Mouse (Mus musculus): Measurements from ENCODE around the gene Apobec4. TPM values are rescaled to one million over a fixed set of nuclear protein-coding genes. Genes with fewer than 3 reads are reported as not detected.

Gene Apobec4
- not detected in 2 replicates for polyA plus RNA-seq (2015; fragmentation: Nextera tagmentation; extraction: Ambion mirVana)

DNA sequence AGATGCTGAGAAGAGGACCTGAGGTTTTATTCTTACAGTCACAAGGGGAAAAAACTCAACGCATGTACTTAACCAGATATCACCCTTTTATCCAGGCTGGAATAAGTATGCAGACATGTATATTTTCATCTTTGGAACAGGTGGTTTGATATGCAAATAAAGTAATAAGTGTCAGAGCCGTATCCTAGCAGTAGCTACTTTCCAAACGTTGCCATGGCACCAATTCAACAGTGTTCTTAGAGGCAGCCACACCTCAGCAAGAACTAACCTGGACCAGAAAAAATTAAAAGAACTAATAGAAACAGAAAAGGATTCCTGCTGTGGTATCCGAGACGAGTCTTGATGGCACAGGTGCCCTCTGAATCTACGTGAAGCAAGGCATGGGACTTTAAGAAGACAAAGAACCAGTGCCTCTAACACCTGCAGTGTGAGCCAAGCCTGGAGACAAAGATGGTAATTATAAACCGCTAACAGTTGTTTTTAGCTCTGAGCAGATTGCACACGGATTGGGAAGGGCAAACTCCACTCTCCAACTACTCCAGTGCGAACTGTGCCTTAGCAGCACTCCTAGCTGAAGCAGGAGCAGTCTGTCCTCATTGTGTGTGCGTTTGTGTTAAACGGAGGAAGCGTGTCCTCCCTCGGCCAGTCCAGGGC, at the start of gene Apobec4:
Apobec4 (plus strand) TSS at position 240 of the 654 bp plus-strand sequence.
- no peak within 1 kb of the TSS for H3K4me2 ChIP-seq (replicated peaks)
- no peaks in the 10 kb centered on the region for H3K27me3 ChIP-seq
- H3K9me3 ChIP-seq, result no peaks in the 10 kb centered on the region
- H3K9ac ChIP-seq (replicated peaks), result no peak within 1 kb of the TSS
- 60% methylated on average over 13 of the region's 13 CpGs for WGBS
- no peak for ATAC-seq
- H3K4me3 ChIP-seq (replicated peaks), result no peak within 1 kb of the TSS
- H3K27ac ChIP-seq, result no peak within 1 kb of the TSS
- H3K36me3 ChIP-seq, result no peaks in the 10 kb centered on the region
- 0 out of 2 replicates have a peak, but pooled peaks cover 2% of the 10 kb centered on the region for H3K4me1 ChIP-seq (replicated peaks)

DNA sequence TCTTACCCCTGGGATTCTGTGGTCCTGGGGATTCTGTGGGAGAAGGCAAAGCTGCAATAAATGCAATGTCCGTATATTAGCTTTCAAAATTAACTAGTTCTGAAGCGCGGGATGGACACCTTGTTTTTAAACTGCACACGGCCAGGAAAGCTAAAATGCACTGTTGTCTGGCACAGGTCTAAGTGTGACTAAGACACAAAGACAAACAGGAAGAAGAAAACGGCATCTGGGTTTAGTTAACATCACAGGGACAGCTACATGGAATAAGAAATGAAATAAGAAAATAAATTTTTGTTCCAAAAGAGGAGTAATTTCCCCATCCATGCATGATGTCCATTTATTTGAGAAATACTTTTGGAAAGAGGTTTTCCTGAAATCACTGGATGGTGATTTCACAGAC, 49.3 kb upstream of the Apobec4 start:
- no peak overlapping the region for H3K27ac ChIP-seq
- ATAC-seq, result no peak

DNA sequence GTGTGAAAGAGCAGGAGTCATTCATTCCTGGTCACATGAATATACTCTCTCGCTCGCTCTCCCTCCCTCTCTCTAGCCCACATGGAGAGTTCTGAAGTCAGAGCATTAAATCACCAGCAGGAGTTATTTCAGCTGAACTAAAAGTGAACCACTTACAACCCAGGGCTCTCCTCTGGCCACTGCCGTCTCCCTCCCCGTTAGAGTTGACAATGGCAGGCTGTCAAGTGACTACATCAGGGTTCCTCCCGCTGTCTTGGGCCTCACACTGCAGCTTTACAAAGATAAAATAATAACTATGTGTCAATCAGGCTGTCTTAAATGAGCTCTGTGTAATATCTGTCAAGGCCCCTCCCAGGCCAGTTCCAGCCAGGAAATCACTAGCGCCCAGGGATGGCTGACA, 47.4 kb upstream of the Apobec4 start:
- 38% methylated on average over 6 of the region's 6 CpGs for whole genome bisulfite sequencing
- H3K27ac ChIP-seq, result no peak overlapping the region
- no peak overlapping the region for H3K4me2 ChIP-seq (replicated peaks)
- no peak overlapping the region for H3K4me3 ChIP-seq (replicated peaks)
- no peaks in the 10 kb centered on the region for H3K27me3 ChIP-seq
- no peaks in the 10 kb centered on the region for H3K9me3 ChIP-seq
- H3K9ac ChIP-seq (replicated peaks), result no peak overlapping the region
- H3K4me1 ChIP-seq (replicated peaks), result peaks cover 7% of the 10 kb centered on the region; the same call in 1 of the 2 replicates
- H3K36me3 ChIP-seq, result no peaks in the 10 kb centered on the region
- peak; percentile 80 for ATAC-seq

More for the DNA sequence above, 49.3 kb upstream of the Apobec4 start:
- no peak overlapping the region for H3K4me2 ChIP-seq (replicated peaks)
- H3K4me1 ChIP-seq (replicated peaks), result peaks cover 7% of the 10 kb centered on the region; the same call in 1 of the 2 replicates
- H3K4me3 ChIP-seq (replicated peaks), result no peak overlapping the region
- no peaks in the 10 kb centered on the region for H3K36me3 ChIP-seq
- 92% methylated on average over 5 of the region's 5 CpGs for WGBS
- no peaks in the 10 kb centered on the region for H3K9me3 ChIP-seq
- H3K27me3 ChIP-seq, result no peaks in the 10 kb centered on the region
- no peak overlapping the region for H3K9ac ChIP-seq (replicated peaks)

DNA sequence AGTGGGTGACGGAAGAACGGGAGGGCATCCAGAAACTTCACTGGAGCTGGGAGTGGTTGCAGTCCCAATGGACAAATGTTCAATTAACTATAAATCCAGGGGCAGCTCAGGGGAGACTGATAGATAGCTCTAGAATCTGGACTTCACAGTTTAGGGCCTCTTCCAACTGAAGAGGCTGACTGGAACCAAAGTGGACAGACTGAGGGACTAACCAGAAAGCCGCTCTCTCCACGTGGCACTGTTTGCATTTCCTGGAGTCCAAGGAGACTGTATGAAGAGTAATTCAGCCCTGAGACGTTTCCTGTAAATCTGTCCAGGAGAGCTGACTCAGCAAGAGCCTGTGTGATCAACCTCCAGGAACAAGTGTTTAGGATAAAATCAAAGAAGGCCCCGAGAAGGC, 46.4 kb upstream of the Apobec4 start:
- H3K4me2 ChIP-seq (replicated peaks), result no peak overlapping the region
- no peak for ATAC-seq
- 84% methylated on average over 6 of the region's 6 CpGs for WGBS

DNA sequence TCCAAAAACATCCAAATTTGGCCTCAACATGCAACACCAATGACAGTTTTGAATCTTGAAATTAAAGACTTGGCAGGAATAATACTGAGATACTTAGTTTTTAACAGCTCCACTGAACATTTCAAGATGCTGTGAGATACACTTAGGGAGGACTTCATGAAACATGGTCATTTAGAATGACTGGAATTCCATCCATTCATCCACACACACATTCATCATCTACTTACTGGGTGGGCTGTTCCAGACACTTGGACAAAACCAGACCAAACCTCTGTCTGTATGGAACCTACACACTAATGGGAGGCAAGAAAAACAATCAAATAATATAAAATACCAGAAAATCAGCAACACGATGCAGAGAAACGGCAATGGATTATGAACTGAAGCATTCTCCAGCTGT, 42.8 kb upstream of the Apobec4 start:
- ATAC-seq, result no peak
- Histone ChIP-seq H3K36me3 (no peaks in the 10 kb centered on the region), H3K4me3 (replicated peaks) (no peak overlapping the region), H3K27me3 (no peaks in the 10 kb centered on the region), H3K4me2 (replicated peaks) (no peak overlapping the region), H3K9me3 (no peaks in the 10 kb centered on the region), H3K27ac (no peak overlapping the region), H3K9ac (replicated peaks) (no peak overlapping the region), H3K4me1 (replicated peaks) (peaks cover 7% of the 10 kb centered on the region; the same call in 1 of the 2 replicates)
- WGBS, result 98% methylated on average over 2 of the region's 2 CpGs

More for the DNA sequence above, 46.4 kb upstream of the Apobec4 start:
- Histone ChIP-seq H3K4me3 (replicated peaks) (no peak overlapping the region), H3K27ac (no peak overlapping the region), H3K27me3 (no peaks in the 10 kb centered on the region), H3K9ac (replicated peaks) (no peak overlapping the region), H3K4me1 (replicated peaks) (peaks cover 7% of the 10 kb centered on the region; the same call in 1 of the 2 replicates), H3K9me3 (no peaks in the 10 kb centered on the region), H3K36me3 (no peaks in the 10 kb centered on the region)

DNA sequence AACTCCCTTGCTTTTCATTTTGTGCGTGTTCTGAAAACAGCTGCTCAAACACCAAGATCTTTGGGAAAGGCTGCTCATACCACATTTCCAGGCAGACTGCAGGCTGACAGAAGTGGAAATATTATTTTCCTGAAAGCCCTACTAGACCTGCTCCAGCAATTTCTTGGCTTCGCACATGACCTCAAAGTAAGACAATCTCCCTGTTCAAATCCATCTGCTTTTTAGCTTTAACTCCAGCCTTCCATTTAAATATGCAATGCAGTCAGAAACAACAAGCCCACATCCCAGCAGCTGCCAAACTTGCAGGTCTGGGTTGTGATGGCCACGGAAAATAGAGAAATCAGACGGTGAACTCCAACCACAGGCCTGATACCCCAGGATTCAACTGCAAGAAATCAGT, 39.3 kb upstream of the Apobec4 start:
- Histone ChIP-seq H3K9me3 (no peaks in the 10 kb centered on the region), H3K36me3 (no peaks in the 10 kb centered on the region), H3K4me3 (replicated peaks) (no peak overlapping the region), H3K4me1 (replicated peaks) (no peaks in the 10 kb centered on the region), H3K9ac (replicated peaks) (no peak overlapping the region), H3K27me3 (no peaks in the 10 kb centered on the region), H3K4me2 (replicated peaks) (no peak overlapping the region), H3K27ac (no peak overlapping the region)
- ATAC-seq, result no peak
- WGBS, result 91% methylated on average over 4 of the region's 4 CpGs

DNA sequence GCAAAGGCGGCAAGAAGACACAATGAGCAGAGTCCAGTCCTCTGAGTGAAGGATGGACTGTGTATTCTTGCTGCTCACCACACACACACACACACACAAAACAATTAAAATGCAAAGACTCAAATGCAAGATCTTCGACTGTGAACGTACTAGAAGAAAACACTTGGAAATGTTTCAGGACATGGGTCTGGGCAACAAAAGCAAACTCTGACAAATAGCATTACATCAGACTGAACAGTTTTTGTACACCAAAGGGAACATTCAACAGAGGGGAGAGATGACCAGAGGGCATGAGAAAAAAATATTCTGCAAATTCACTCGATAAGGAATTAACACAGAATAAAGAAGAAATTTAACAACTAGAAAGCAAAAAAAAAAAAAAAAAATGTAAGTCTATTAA, 36.4 kb upstream of the Apobec4 start:
- WGBS, result 80% methylated on average over 4 of the region's 4 CpGs
- no peak overlapping the region for H3K9ac ChIP-seq (replicated peaks)
- H3K9me3 ChIP-seq, result no peaks in the 10 kb centered on the region
- H3K27ac ChIP-seq, result no peak overlapping the region
- no peaks in the 10 kb centered on the region for H3K27me3 ChIP-seq
- no peak overlapping the region for H3K4me2 ChIP-seq (replicated peaks)
- no peak overlapping the region for H3K4me3 ChIP-seq (replicated peaks)
- no peak for ATAC-seq
- H3K4me1 ChIP-seq (replicated peaks), result no peaks in the 10 kb centered on the region
- H3K36me3 ChIP-seq, result no peaks in the 10 kb centered on the region

DNA sequence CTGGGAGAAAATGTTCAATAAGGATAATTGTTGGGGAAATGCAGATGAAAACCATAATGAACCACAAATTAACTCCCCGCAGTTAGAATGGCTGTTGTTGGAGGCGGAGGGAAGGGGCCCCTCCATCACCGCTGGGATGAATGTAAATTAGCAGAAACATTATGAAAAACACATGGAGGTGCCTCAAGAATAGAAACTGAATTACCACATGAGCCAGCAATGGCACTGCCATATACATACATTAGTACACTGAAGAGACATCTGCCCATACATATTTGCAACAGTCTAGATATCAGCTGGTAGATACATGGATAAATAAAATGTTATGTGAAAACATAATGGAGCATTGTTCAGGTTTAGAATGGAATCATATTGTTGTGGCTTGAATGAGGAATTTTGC, 35.9 kb upstream of the Apobec4 start:
- Histone ChIP-seq H3K27ac (no peak overlapping the region), H3K27me3 (no peaks in the 10 kb centered on the region), H3K4me2 (replicated peaks) (no peak overlapping the region), H3K4me1 (replicated peaks) (no peaks in the 10 kb centered on the region), H3K9ac (replicated peaks) (no peak overlapping the region), H3K9me3 (no peaks in the 10 kb centered on the region), H3K4me3 (replicated peaks) (no peak overlapping the region), H3K36me3 (no peaks in the 10 kb centered on the region)
- ATAC-seq, result no peak
- 72% methylated on average over 3 of the region's 3 CpGs for WGBS

DNA sequence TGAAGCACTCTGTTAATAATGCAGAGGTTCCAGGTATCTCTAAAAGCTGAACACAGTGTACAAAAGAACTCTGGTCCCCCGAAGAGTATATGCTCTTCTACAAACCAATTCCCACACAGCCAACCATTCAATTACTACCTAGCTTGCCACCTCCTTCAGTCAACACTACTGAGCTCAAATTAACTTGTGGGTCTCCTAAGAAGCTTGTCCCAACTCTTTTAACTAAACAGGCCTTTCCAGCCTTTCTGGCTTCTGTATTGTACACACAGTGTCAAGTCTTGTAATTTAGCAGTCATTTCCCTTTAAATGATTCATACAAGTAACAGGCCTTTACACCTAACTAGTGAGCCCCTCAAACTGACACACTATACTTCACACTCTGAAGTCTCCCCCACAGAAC, 33.0 kb upstream of the Apobec4 start:
- ATAC-seq, result no peak
- no peak overlapping the region for H3K9ac ChIP-seq (replicated peaks)
- no peaks in the 10 kb centered on the region for H3K27me3 ChIP-seq
- H3K27ac ChIP-seq, result no peak overlapping the region
- 90% methylated on average over 1 of the region's 1 CpGs for WGBS
- no peak overlapping the region for H3K4me2 ChIP-seq (replicated peaks)
- H3K9me3 ChIP-seq, result no peaks in the 10 kb centered on the region
- H3K36me3 ChIP-seq, result no peaks in the 10 kb centered on the region
- no peaks in the 10 kb centered on the region for H3K4me1 ChIP-seq (replicated peaks)
- no peak overlapping the region for H3K4me3 ChIP-seq (replicated peaks)

DNA sequence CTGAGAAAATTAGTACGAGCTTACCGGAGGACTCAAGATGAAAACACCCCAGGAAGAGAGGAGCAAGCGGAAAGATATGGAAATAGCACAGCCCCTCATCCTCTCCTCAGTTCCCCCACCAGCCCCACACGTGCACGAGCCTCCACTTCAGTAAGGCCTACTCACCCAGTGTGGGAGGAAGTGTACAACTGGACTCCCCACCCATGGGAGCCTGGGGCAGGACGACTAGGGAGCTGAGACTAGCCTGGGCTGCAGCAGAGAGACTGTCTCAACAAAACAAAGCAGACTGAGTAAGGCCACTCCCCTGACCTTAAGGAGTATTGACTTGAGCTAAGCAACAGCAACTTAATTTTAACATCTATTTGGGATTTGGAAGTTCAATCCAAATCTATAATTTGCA, 32.2 kb upstream of the Apobec4 start:
- Histone ChIP-seq H3K36me3 (no peaks in the 10 kb centered on the region), H3K4me2 (replicated peaks) (no peak overlapping the region), H3K9me3 (no peaks in the 10 kb centered on the region), H3K4me1 (replicated peaks) (no peaks in the 10 kb centered on the region), H3K27me3 (no peaks in the 10 kb centered on the region), H3K4me3 (replicated peaks) (no peak overlapping the region), H3K9ac (replicated peaks) (no peak overlapping the region), H3K27ac (no peak overlapping the region)
- ATAC-seq, result no peak
- WGBS, result 60% methylated on average over 6 of the region's 6 CpGs

DNA sequence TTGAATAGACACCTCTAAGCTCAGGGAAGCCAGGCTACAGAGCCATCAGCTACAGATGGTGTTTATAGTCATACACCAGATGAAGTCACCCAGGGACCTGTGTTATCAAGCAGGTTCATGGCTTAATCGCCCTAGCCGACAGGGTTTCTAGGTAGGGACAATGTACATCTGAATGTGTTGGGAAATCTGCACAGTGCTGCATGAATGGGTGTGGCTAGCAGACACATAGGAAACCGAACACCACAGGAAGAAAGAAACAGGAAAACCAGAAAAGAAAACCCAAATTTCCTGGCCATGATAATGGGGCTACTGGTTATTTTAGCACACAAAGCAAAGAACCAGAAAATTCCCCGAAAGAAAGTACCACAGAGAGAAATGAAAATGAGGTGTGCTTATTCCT, 29.4 kb upstream of the Apobec4 start:
- 94% methylated on average over 4 of the region's 4 CpGs for WGBS
- H3K4me1 ChIP-seq (replicated peaks), result no peaks in the 10 kb centered on the region
- no peaks in the 10 kb centered on the region for H3K27me3 ChIP-seq
- no peaks in the 10 kb centered on the region for H3K36me3 ChIP-seq
- H3K9me3 ChIP-seq, result no peaks in the 10 kb centered on the region
- H3K4me2 ChIP-seq (replicated peaks), result no peak overlapping the region
- no peak for ATAC-seq
- H3K9ac ChIP-seq (replicated peaks), result no peak overlapping the region
- no peak overlapping the region for H3K27ac ChIP-seq
- no peak overlapping the region for H3K4me3 ChIP-seq (replicated peaks)

DNA sequence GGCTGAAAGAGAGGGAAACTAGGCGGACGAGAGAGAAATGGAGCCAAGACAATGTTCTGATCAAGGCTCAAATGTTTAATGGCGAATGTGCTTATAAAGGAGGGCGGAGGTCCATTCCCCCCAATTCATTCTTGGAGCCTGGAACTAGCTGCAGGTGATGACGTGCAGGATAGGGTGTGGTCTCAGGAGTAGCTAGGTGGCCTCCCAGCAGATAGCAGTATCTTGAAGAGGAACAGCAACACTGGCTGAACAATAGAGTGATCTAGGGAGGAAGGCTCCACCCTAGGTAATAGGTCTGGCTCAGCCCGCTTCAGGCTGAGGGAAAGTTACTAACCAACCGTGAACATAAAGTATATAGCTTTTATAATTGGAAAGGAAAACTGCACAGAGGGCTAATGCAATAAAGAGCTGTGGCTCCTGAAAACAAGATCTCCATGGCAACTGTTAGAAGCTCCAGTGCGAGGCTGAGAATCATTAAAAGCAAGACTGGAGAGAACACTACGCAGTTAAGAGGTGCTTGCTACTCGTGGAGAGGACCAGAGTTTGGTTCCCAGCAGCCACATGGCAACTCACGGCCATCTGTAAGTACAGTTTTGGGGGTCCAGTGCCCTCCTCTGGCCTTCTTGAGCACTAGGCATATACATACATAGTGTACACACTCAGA, 28.7 kb upstream of the Apobec4 start:
- WGBS, result 90% methylated on average over 11 of the region's 11 CpGs
- no peaks in the 10 kb centered on the region for H3K9me3 ChIP-seq
- no peaks in the 10 kb centered on the region for H3K27me3 ChIP-seq
- H3K27ac ChIP-seq, result no peak overlapping the region
- no peaks in the 10 kb centered on the region for H3K4me1 ChIP-seq (replicated peaks)
- no peaks in the 10 kb centered on the region for H3K36me3 ChIP-seq
- no peak overlapping the region for H3K4me2 ChIP-seq (replicated peaks)
- no peak overlapping the region for H3K4me3 ChIP-seq (replicated peaks)
- no peak for ATAC-seq
- H3K9ac ChIP-seq (replicated peaks), result no peak overlapping the region

DNA sequence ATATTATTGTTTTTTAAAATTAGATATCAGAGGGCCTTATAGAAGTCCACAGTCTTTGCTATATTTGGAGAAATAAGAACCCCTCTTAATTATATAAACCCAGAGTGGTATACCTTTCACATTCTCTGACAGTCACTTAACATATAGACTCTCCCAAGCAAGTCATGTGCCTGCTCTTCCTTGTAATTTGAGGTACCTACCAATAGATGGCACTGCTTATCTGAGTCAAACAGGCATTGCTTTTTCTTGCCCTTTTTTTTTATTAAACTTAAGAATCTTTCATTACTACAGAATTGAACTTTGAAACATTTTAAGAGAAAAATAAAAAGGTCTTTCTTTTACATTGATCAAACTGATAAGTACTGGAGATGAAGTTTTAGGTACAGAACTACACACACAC, 26.1 kb upstream of the Apobec4 start:
- no peaks in the 10 kb centered on the region for H3K4me1 ChIP-seq (replicated peaks)
- no peaks in the 10 kb centered on the region for H3K27me3 ChIP-seq
- H3K4me3 ChIP-seq (replicated peaks), result no peak overlapping the region
- ATAC-seq, result no peak
- H3K27ac ChIP-seq, result no peak overlapping the region
- H3K9me3 ChIP-seq, result no peaks in the 10 kb centered on the region
- no peaks in the 10 kb centered on the region for H3K36me3 ChIP-seq
- no peak overlapping the region for H3K4me2 ChIP-seq (replicated peaks)
- no peak overlapping the region for H3K9ac ChIP-seq (replicated peaks)

Measured in midbrain, embryonic 13.5 days (tissue).